Mouse (Mus musculus): Measurements from ENCODE around the gene Abl1. TPM values are rescaled to one million over a fixed set of nuclear protein-coding genes. Genes with fewer than 3 reads are reported as not detected.
"Not testable (repeated sequence)": the region's sequence is repeated elsewhere in the genome, so short reads cannot be mapped to it uniquely, and the experiment has no call there.

The Abl1 gene
- polyA plus RNA-seq, 1 experiment from 2014 or later, result 70.5 TPM

- H3K4me1 ChIP-seq, result no peaks in the 10 kb centered on the region
- peaks cover 37% of the 10 kb centered on the region for H3K27me3 ChIP-seq (ENCODE audit: low read depth, poor library complexity, severe bottlenecking)
- no peak for DNase-seq (ENCODE audit: low spot score)
- WGBS, result 63% methylated on average over 8 of the region's 8 CpGs
- no peak overlapping the region for H3K4me3 ChIP-seq
- no peaks in the 10 kb centered on the region; the same call in 1 of the 2 replicates for H3K9me3 ChIP-seq (replicated peaks)
- no peak overlapping the region for H3K27ac ChIP-seq
- no peaks in the 10 kb centered on the region for H3K36me3 ChIP-seq
These were observed 25.0 kb upstream of the Abl1 start for GRCm38 (mm10) chr2:31662939-31663803.

GRCm38 (mm10) chr2:31663804-31664180 lies 24.4 kb upstream of the Abl1 start:
- no peaks in the 10 kb centered on the region for H3K36me3 ChIP-seq
- H3K27ac ChIP-seq, result no peak overlapping the region
- peaks cover 31% of the 10 kb centered on the region; the same call in 1 of the 2 replicates for H3K27me3 ChIP-seq (ENCODE audit: low read depth, poor library complexity, severe bottlenecking)
- no peak for DNase-seq (ENCODE audit: low spot score)
- WGBS, result 86% methylated on average over 1 of the region's 1 CpGs
- H3K9me3 ChIP-seq (replicated peaks), result no peaks in the 10 kb centered on the region; the same call in 1 of the 2 replicates
- H3K4me1 ChIP-seq, result no peaks in the 10 kb centered on the region
- H3K4me3 ChIP-seq, result no peak overlapping the region

- peak; percentile 50 for DNase-seq (ENCODE audit: low spot score)
- WGBS, result 20% methylated on average over 4 of the region's 4 CpGs
- peaks cover 14% of the 10 kb centered on the region; the same call in 1 of the 2 replicates for H3K27me3 ChIP-seq (ENCODE audit: low read depth, poor library complexity, severe bottlenecking)
These were observed 20.8 kb upstream of the Abl1 start for GRCm38 (mm10) chr2:31667332-31667731.

GRCm38 (mm10) chr2:31670551-31671035 lies 17.6 kb upstream of the Abl1 start, which contains the start of gene Exosc2:
TSS of gene Exosc2 (plus strand) at chr2:31670715.
- DNase-seq (ENCODE audit: low spot score), result peak; percentile 88
- under 1% methylated on average over 27 of the region's 27 CpGs for WGBS
- Histone ChIP-seq H3K4me1 (peaks cover 17% of the 10 kb centered on the region), H3K27me3 (ENCODE audit: low read depth, poor library complexity, severe bottlenecking) (no peaks in the 10 kb centered on the region), H3K27ac (peak within 1 kb of the TSS; percentile 90), H3K4me3 (peak within 1 kb of the TSS; percentile 82), H3K36me3 (peaks cover 37% of the 10 kb centered on the region), H3K9me3 (replicated peaks) (no peaks in the 10 kb centered on the region)

More at GRCm38 (mm10) chr2:31667332-31667731, 20.8 kb upstream of the Abl1 start:
- Histone ChIP-seq H3K36me3 (peaks cover 4% of the 10 kb centered on the region), H3K4me3 (no peak overlapping the region), H3K9me3 (replicated peaks) (no peaks in the 10 kb centered on the region), H3K27ac (no peak overlapping the region), H3K4me1 (peaks cover 8% of the 10 kb centered on the region)

- H3K9me3 ChIP-seq (replicated peaks), result no peaks in the 10 kb centered on the region
- H3K27ac ChIP-seq, result no peak overlapping the region
- WGBS, result 95% methylated on average over 6 of the region's 6 CpGs
- H3K4me1 ChIP-seq, result no peaks in the 10 kb centered on the region
- DNase-seq (ENCODE audit: low spot score), result no peak
- H3K36me3 ChIP-seq, result peaks cover 86% of the 10 kb centered on the region
- H3K27me3 ChIP-seq (ENCODE audit: low read depth, poor library complexity, severe bottlenecking), result no peaks in the 10 kb centered on the region
- H3K4me3 ChIP-seq, result no peak overlapping the region
These were observed 9.5 kb upstream of the Abl1 start for GRCm38 (mm10) chr2:31678641-31679040.

DNA sequence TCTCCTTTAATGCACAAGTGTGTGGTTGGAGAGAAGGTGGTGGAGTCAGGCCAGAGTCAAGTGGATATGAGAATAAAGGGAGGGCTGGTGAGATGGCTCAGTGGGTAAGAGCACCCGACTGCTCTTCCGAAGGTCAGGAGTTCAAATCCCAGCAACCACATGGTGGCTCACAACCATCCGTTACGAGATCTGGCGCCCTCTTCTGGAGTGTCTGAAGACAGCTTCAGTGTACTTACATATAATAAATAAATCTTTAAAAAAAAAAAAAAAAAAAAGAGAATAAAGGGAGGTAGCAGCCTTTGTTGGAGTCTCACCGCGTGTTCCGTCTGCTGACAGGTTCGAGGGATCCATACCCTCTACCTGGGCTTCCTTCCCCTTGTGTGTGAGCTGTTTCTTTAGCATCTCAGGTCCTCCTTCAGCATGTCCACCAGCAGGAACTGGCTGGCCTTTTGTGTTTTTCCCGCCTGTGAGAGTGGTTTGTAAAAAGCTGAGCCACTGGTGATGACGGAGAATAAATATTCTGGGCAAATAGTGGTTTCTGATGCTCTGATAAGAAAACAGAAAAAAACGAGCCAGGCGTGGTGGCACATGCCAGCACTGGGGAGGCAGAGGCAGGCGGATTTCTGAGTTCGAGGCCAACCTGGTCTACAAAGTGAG lies 7.0 kb upstream of the Abl1 start:
- 91% methylated on average over 15 of the region's 15 CpGs for WGBS
- H3K36me3 ChIP-seq, result peaks cover 61% of the 10 kb centered on the region

DNA sequence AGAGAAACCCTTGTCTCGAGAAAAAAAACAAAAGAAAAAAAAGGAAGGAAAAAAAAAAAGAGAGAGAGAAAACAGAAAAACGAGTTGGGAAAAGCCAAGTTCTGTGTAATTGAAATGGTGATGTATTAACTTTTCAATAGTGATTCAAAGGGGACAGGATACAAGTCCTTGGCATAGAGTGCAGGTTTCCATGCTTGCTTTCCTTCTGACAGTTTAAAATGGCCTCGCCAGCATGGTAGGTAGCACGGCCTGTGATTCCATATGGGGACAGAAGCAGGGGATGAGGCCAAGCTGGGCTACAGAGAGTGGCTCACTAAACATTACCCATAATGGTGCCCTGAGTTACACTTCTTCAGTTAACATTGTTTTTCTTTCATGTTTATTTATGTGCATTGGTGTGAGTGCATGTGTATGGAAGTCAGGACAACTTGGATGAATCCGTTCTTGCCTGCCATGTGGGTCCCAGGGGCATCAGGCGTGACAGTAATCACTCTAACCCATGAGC lies 6.4 kb upstream of the Abl1 start:
- Histone ChIP-seq H3K27me3 (ENCODE audit: low read depth, poor library complexity, severe bottlenecking) (no peaks in the 10 kb centered on the region), H3K27ac (no peak overlapping the region), H3K4me1 (no peaks in the 10 kb centered on the region), H3K36me3 (peaks cover 55% of the 10 kb centered on the region), H3K9me3 (replicated peaks) (no peaks in the 10 kb centered on the region), H3K4me3 (no peak overlapping the region)
- WGBS, result 93% methylated on average over 6 of the region's 6 CpGs
- DNase-seq (ENCODE audit: low spot score), result no peak

More for the DNA sequence above, 7.0 kb upstream of the Abl1 start:
- not testable (repeated sequence) for H3K4me1 ChIP-seq; DNase-seq (ENCODE audit: low spot score); H3K4me3 ChIP-seq; H3K27ac ChIP-seq; H3K27me3 ChIP-seq (ENCODE audit: low read depth, poor library complexity, severe bottlenecking); H3K9me3 ChIP-seq (replicated peaks)

GRCm38 (mm10) chr2:31683666-31684065 lies 4.5 kb upstream of the Abl1 start:
- 38% methylated on average over 2 of the region's 2 CpGs for WGBS
- no peak overlapping the region for H3K4me3 ChIP-seq
- H3K27me3 ChIP-seq (ENCODE audit: low read depth, poor library complexity, severe bottlenecking), result no peaks in the 10 kb centered on the region
- peak; percentile 52 for DNase-seq (ENCODE audit: low spot score)
- H3K27ac ChIP-seq, result no peak overlapping the region
- H3K4me1 ChIP-seq, result peaks cover 7% of the 10 kb centered on the region; the same call in 1 of the 2 replicates
- no peaks in the 10 kb centered on the region for H3K9me3 ChIP-seq (replicated peaks)
- peaks cover 36% of the 10 kb centered on the region for H3K36me3 ChIP-seq

DNA sequence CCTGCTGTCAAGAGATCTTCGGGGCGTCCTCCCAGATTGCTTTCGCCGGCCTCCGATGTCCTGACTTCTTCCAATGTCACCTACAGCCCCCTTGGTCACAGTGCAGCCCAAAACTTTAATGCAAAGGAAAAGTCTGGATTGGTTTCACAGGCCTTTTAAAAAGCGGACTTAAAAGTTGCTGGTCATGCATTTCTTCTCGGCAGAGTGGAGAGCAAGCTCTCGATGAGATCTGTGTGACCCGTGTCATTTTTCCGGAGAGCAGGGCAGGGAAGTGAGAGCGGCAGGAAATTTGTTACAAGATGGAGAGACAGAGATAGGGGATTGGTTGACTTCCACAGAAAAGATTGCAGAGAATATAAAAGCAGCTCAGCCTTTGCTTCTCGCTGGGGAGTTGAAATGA lies 869 bp downstream of the Abl1 start:
- Histone ChIP-seq H3K4me3 (peak overlapping the region; percentile 76), H3K27ac (peak overlapping the region; percentile 97), H3K4me1 (peaks cover 26% of the 10 kb centered on the region), H3K36me3 (peaks cover 18% of the 10 kb centered on the region), H3K9me3 (replicated peaks) (no peaks in the 10 kb centered on the region), H3K27me3 (ENCODE audit: low read depth, poor library complexity, severe bottlenecking) (no peaks in the 10 kb centered on the region)
- no peak for DNase-seq (ENCODE audit: low spot score)
- WGBS, result under 1% methylated on average over 12 of the region's 12 CpGs

- Histone ChIP-seq H3K27me3 (ENCODE audit: low read depth, poor library complexity, severe bottlenecking) (no peaks in the 10 kb centered on the region), H3K4me3 (peak overlapping the region; percentile 76), H3K9me3 (replicated peaks) (no peaks in the 10 kb centered on the region), H3K27ac (no peak overlapping the region), H3K36me3 (peaks cover 28% of the 10 kb centered on the region), H3K4me1 (peaks cover 26% of the 10 kb centered on the region)
- 49% methylated on average over 3 of the region's 3 CpGs for WGBS
- no peak for DNase-seq (ENCODE audit: low spot score)
These were observed 1.9 kb downstream of the Abl1 start for GRCm38 (mm10) chr2:31690063-31690462.

DNA sequence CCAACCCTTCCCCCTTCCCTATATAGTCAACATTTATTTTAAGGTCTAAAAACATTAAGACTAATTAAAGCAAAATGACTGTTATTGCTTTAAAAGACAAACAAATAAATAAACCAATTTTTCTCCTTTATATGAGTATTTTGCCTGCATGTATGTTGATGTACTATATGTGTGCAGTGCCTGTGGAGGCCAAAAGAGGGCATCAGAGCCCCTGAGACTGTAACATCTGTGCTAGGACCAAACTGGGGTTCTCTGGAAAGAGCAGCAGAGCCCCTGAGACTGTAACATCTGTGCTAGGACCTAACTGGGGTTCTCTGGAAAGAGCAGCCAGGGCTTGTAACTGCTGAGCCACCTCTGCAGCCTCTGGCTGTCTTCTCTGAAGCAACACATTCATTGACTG lies 10.0 kb downstream of the Abl1 start:
- no peaks in the 10 kb centered on the region for H3K4me1 ChIP-seq
- H3K36me3 ChIP-seq, result peaks cover 67% of the 10 kb centered on the region
- DNase-seq (ENCODE audit: low spot score), result no peak
- no peak overlapping the region for H3K27ac ChIP-seq
- no peaks in the 10 kb centered on the region for H3K27me3 ChIP-seq (ENCODE audit: low read depth, poor library complexity, severe bottlenecking)
- H3K4me3 ChIP-seq, result no peak overlapping the region
- no peaks in the 10 kb centered on the region for H3K9me3 ChIP-seq (replicated peaks)

DNA sequence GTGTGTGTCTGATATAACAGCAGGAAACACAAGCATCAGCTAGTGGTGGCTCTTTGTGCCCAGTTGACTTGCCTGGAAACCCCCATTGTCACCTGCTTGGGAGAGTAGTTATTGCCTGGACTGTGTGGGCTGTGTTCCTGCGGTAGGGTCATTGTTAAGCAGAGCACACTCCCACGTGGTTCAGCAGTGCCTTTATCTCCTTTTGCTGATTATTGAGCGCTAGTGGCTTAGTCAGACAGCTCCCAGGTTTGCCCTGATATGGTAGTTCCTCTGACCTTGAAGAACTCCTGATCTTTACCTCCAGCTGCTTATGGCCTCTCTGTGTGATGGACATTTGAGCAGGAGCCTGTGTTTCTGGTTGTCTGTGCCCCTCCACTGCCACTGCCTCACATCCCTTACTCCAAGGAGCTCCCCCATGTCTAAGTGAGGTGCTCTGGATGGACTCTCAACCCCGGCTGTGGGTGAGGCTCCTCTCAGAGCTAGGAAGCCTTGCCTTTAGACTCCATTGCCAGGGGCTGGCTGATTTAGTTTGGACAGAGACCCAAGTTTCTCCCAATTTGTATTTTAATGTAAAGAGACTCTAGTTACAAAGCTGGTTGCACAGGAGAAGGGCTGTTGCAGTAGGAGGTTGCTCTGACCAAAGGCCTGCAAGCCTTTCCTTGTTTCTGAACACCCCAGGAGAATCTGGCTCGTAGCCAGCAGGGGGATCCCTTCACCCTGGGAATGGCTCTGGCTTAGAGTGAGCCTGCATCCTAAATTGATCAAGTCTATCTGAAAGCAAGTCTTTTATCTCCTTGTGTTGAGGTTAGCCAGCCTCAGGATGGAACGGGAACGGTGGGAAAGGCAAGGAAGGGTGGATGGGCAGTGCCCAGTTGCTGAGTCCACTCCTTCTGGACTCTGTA lies 12.6 kb downstream of the Abl1 start:
- H3K27ac ChIP-seq, result no peak overlapping the region
- H3K36me3 ChIP-seq, result peaks cover 54% of the 10 kb centered on the region
- DNase-seq (ENCODE audit: low spot score), result peak; percentile 44

More for the DNA sequence above, 12.6 kb downstream of the Abl1 start:
- no peaks in the 10 kb centered on the region for H3K4me1 ChIP-seq
- H3K9me3 ChIP-seq (replicated peaks), result no peaks in the 10 kb centered on the region
- no peaks in the 10 kb centered on the region for H3K27me3 ChIP-seq (ENCODE audit: low read depth, poor library complexity, severe bottlenecking)
- no peak overlapping the region for H3K4me3 ChIP-seq
- 64% methylated on average over 7 of the region's 7 CpGs for WGBS
